Mouse (Mus musculus) heart, postnatal 10 days (tissue): Measurements from ENCODE around the gene Psmb5. TPM values are rescaled to one million over a fixed set of nuclear protein-coding genes. Genes with fewer than 3 reads are reported as not detected.
"Not testable (repeated sequence)": the region's sequence is repeated elsewhere in the genome, so short reads cannot be mapped to it uniquely, and the experiment has no call there.

ENCODE experiments used
- DNase-seq, 2 experiments: peaks; one replicate each; pipeline ENCODE4 v3.0.0; 2021
- intact Hi-C: fragments of 180-260 bp; cut with DNase I; formaldehyde crosslinking; loops from one replicate; pipeline ENCODE4 v1.15.1; 2025
- total RNA-seq, 2 experiments: library from RNA; stranded (reverse); gene quantifications; 2 replicates each; pipeline ENCODE4 v1.2.3; 2021

Psmb5 gene
- total RNA-seq, 2 experiments from 2014 or later: 206 to 207 TPM

GRCm38 (mm10) chr14:54634182-54634581, 16.4 kb upstream of the Psmb5 start:
- intact Hi-C loops: no loop called here

GRCm38 (mm10) chr14:54632252-54632651, 14.4 kb upstream of the Psmb5 start:
- DNase-seq: no peak
- intact Hi-C loops: no loop called here

More at GRCm38 (mm10) chr14:54634182-54634581, 16.4 kb upstream of the Psmb5 start:
- DNase-seq: no peak

GRCm38 (mm10) chr14:54631240-54631599, 13.4 kb upstream of the Psmb5 start:
- DNase-seq: no peak
- intact Hi-C loops: no loop called here

DNA sequence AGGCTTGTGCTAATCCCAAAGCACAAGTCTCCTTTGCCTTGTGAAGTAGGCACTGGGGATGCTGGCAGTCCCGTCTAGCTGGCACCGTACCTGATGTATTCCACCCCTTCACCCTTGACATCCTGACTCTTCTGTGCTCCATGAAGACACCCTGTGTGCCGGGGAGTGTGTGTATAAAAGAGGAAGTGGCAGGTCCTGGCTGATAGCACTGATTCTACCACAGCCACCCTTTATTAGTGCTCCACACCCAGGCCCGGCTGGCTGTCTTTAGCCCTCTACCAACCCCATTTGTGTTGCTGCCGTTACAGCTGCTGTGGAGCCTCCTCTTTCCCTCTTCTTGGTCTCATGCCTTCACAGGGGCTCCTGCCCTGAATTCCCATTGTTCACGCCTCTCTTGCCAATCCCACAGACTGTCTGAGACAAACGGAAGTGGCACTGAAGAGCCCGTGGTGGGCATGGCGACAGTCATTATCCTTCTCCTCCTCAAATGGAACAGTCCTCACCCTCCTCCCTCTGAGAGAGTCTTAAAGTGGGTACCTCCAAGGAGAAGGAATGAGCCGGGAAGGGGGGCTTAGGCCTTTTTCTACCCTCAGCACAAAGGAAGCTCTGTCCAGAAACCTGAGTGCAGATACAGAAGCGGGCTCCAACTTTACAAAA, 12.9 kb upstream of the Psmb5 start:
- no peak for DNase-seq
- intact Hi-C loops: no loop called here

DNA sequence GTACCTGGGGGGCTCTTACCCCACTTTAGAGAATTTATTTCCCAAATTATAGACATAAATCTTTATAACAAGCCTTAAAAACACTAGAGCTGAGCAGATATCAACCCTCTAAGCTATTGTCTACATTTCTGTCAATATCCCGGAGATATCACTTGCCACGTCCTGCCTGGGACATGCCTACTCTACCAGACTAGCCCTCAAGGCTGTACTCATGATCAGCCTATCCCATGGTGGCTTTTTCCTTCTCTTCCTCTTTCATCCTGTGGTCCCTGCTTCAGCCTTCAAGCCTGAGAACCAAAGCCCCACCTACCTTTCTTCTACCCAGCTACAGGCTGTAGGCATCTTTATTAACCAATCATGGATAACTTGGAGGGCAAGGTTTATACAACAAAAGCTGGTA, 12.0 kb upstream of the Psmb5 start:
- no peak for DNase-seq
- intact Hi-C loops: no loop called here

GRCm38 (mm10) chr14:54628103-54628502, 10.3 kb upstream of the Psmb5 start:
- no peak for DNase-seq
- intact Hi-C loops: no loop called here

DNA sequence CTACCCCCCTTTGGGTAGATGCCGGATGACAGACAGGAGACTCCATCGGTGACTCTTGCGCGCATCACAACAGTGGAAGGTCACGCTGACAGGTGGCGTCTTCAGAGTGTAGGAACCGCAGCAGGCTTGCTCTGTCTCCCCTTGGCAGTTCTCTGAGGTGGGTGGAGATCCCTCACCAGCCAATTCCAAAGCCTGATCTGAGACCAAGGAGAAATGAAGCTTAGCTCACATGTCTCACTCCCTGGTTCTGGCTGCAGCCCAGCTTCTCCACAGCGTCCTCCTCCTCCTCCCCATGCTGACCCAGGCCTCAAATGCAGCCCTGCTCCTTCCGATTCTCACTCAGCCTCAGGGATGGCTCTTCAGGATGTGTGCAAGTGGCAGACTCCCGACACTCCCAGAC, 7.2 kb upstream of the Psmb5 start:
- DNase-seq: no peak
- intact Hi-C loops: no loop called here

- intact Hi-C loops: no loop called here
- no peak for DNase-seq
Measured at GRCm38 (mm10) chr14:54623334-54623733, 5.5 kb upstream of the Psmb5 start.

DNA sequence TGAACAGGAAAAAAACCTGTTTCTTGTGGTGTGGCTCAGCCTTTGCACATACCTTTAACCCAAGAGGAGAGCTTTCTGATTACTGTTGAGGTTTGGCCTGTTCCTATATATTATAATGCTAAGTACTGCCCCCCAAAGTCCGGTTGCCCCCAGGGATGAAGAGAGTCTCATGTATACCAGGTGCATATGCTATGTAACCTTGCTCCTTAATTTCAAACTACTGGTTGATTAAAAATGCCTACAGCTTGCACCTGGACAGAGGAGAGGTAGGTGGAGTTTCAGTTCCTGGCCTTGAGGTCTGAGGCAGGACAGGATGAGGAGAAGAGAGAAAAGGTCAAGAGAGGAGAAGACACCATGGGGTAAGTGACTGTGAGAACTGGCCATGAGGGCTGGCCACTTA, 3.3 kb upstream of the Psmb5 start, which contains the start of gene Psmb11:
Gene Psmb11 (plus strand): TSS at position 301 of the 400 bp plus-strand sequence.
- no peak for DNase-seq
- intact Hi-C loops: no loop called here

DNA sequence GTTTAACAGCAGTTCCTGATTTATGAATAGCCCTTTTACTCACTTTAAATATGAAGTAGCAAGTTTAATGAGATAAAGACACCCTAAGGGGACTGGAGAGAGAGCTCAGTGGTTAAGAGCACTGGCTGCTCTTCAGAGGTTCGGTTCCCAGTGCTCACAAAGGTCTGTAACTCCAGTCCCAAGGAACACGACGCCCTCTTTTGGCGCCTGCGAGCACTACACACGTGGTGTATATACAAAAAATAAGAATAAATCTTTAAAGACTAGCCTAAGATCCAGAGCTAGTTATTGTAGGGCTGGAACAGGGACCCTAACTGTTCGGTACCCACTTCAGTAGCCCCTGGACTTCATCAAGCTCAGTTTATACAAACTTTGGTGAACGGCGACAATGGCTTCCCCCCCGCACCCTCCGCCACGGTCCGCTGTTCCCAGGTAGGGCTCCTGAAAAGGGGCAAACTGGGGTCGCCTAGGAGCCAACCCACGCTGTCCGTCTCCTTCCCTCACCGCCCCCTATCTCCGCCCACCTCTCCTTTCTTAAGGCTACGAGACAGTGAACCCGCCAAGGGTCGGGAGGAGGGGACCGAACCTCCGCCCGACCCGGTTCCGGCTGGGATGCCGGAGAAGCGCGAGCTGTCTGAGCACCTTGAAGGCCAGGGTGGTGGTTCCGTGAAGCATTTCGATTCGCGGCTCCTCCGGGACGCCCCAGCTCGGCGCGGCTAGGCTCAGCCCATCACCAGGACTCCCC, 498 bp downstream of the Psmb5 start:
- intact Hi-C loops: loop anchor here (5.0 kb wide), 1 partner anchor 35 kb away; no protein-coding TSS in a partner anchor
- no peak for DNase-seq

DNA sequence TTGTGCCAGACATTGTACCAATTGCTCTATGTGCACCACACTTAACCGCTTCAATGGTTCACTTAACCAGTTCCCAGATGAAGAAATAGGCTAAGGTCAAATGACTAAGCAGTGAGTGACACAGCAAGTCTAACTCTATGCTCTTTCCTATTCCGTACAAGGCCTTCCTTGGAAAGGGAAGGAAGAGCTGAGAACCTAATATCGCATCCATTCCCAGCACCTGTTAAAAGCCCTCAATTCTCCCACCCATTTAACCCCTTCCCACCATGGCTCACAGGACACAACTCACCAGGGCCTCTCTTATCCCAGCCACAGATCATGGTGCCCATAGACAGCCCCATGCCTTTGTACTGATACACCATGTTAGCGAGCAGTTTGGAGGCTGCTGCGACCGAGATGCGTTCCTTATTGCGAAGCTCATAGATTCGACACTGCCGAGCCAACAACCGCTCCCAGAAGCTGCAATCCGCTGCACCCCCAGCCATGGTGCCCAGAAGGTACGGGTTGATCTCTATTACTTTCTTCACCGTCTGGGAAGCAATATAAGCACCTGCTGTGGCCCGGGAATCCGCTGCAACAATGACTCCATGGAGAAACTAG, 1.5 kb downstream of the Psmb5 start:
- no peak for DNase-seq

GRCm38 (mm10) chr14:54614130-54614529, 3.7 kb downstream of the Psmb5 start:
- intact Hi-C loops, DNase-seq: not testable (repeated sequence)

More for the DNA sequence above, 1.5 kb downstream of the Psmb5 start:
- intact Hi-C loops: loop anchor here (5.0 kb wide), 1 partner anchor 34 kb away; no protein-coding TSS in a partner anchor

DNA sequence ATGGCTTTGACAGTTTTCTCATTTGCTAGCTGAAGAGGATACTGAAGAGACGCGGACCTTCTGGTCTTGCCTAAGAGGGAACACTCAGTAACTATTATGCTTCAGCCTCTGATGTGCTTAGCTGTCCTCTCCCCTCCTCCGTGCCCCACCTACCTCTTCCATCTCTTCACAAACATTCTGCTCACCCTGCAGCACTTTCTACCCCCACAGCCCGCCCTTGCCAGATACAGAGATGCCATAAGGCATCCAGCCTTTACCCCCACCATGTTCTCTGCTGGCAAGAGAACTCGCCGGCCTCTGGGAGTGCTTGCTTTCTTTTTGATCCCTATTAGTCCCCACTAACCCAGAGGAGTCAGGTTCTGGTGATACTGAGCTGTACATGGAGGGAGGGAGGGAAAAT, 7.2 kb downstream of the Psmb5 start:
- DNase-seq: no peak
- intact Hi-C loops: no loop called here

- DNase-seq: peak; percentile 25 to 44
Measured at GRCm38 (mm10) chr14:54609962-54610361, 7.9 kb downstream of the Psmb5 start.

GRCm38 (mm10) chr14:54609245-54609644, 8.6 kb downstream of the Psmb5 start:
- intact Hi-C loops: no loop called here

More at GRCm38 (mm10) chr14:54609962-54610361, 7.9 kb downstream of the Psmb5 start:
- intact Hi-C loops: no loop called here

DNA sequence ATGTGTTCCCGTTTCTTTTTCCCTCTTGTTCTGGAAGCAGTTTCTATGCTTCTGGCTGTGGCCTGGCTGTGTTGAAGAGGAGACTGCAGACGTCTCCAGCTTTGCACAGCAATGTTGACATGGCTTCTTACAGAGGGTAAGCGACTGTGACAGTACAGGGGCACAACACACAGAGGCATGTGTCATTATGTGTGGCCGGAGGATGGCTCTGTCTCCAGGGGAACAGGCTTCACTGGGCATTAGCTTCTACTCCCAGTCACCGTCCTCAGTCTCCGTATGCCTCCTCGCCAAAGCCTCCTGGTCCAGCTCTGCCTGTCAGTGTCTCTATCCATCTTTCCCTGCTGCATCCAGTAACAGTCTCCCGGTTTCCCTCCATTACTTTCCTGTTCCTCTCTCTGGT, 10.6 kb downstream of the Psmb5 start:
- DNase-seq: no peak
- intact Hi-C loops: no loop called here

More at GRCm38 (mm10) chr14:54609245-54609644, 8.6 kb downstream of the Psmb5 start:
- DNase-seq: no peak

- peak; percentile 82 to 88 for DNase-seq
- intact Hi-C loops: no loop called here
Measured at GRCm38 (mm10) chr14:54605752-54606321, 12.0 kb downstream of the Psmb5 start, which contains the start of gene 4931414P19Rik. 4931414P19Rik (minus strand) TSS chr14:54605993.

- DNase-seq: no peak
- intact Hi-C loops: loop anchor here (1.0 kb wide), 1 partner anchor 26 kb away; the partner anchor contains the start of gene Ajuba
Measured at GRCm38 (mm10) chr14:54603686-54604085, 14.1 kb downstream of the Psmb5 start.

DNA sequence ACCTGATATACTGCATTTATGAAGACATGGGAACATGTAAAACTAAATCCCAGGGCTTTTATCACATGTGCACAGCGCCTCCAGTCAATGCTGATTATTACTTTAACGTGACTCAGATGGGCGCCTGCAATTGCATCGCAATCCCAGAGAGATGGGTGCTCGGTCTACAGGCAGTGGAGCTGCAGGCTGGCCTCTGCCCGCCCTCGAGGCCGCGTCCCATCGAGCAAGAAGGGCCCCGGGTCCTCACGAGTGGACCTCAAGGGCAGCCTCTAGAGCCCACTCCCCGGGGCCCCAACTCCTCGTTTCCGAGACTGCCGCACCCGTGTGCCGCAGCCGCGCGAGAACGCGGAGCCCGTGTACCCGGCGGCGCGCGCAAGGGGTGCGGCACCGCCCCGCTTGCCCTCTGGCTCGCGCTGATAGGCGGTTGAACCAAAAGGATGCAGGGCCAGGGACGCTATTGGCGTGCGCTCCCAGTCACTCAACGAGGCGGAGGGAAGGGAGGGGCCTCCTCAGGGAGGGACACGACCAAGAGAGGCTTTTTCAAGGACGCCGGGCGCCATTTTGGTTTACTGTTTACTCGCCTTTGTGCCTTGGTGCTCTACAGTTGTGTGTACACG, 14.7 kb downstream of the Psmb5 start:
- intact Hi-C loops: loop anchor here (1.0 kb wide), 1 partner anchor 26 kb away; the partner anchor contains the start of gene Ajuba
- peak; percentile 97 to 98 for DNase-seq

- peak in 1 of 2 experiments; percentile 35 for DNase-seq
- intact Hi-C loops: loop anchor here (1.0 kb wide), 1 partner anchor 25 kb away; the partner anchor contains the start of gene Ajuba
Measured at GRCm38 (mm10) chr14:54602613-54603012, 15.2 kb downstream of the Psmb5 start.
